Mouse (Mus musculus) left cerebral cortex, postnatal 4 days (tissue): ENCODE results near the gene Traf1. TPM values are rescaled to one million over a fixed set of nuclear protein-coding genes. Genes with fewer than 3 reads are reported as not detected.

Experiments used
- DNase-seq: peaks from one replicate; pipeline ENCODE4 v3.0.0-alpha.2; 2022
- intact Hi-C: fragments of 180-260 bp; cut with DNase I; formaldehyde crosslinking; loops from one replicate; pipeline ENCODE4 v1.15.1; 2025
- total RNA-seq, 2 experiments: library from RNA; stranded (reverse); gene quantifications; 2 replicates each; pipeline ENCODE4 v1.2.3; 2021

The Traf1 gene
- total RNA-seq, 2 experiments from 2014 or later = 1.1 to 2.6 TPM

GRCm38 (mm10) chr2:34969166-34969565, 7.6 kb upstream of the Traf1 start:
- DNase-seq = peak; percentile 45
- intact Hi-C loops = no loop called here

DNA sequence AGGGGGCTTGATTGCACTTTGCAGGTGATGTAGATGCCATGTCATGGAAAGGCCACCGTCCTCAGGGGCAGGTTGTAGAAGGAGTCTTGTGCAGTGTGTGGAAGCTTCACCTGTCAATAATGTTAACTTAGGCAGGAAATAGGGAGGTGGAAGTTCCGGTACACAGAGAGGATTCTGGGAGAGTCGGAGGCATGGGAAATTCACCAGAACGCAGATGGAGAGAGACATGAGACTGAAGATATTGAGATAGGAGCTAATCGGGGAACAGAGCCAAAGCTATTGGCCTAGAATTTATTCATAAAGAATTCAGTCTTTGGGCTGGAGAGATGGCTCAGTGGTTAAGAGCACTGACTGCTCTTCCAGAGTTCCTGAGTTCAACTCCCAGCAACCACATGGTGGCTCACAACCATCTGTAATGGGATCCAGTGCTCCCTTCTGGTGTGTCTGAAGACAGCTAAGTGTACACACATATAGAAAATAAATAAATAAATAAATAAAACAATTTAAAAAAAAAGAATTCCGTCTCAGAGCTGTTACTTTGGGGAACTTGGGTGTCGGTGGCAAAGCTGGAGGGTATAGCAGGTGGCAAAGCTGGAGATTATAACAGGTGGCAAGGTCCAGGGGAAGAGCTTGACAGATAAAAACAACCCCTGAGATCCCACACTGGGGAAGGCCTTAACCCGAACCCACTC, 4.8 kb upstream of the Traf1 start:
- intact Hi-C loops = no loop called here
- DNase-seq = no peak

- DNase-seq = no peak
- intact Hi-C loops = no loop called here
Measured at GRCm38 (mm10) chr2:34965806-34966205, 4.2 kb upstream of the Traf1 start.

- intact Hi-C loops = no loop called here
- no peak for DNase-seq
Measured at GRCm38 (mm10) chr2:34965293-34965692, 3.7 kb upstream of the Traf1 start.

DNA sequence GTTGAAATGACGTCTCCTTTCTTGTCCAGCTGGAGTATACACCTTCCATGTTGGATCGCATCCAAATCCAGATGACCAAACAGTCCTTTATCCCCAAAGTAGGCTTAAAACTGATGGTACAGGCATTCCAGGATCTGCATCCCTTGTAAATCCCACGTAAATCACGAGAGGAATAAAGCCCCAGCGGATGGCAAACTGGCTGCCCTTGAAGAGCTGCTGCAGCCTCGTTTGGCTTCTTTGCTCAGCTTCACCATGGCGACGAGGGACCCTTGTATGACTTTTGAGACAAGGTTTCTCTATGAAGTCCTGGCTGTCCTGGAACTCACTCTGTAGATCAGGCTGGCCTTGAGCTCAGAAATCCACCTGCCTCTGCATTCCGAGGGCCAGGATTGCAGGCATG, 3.1 kb upstream of the Traf1 start:
- intact Hi-C loops = no loop called here
- DNase-seq = no peak

DNA sequence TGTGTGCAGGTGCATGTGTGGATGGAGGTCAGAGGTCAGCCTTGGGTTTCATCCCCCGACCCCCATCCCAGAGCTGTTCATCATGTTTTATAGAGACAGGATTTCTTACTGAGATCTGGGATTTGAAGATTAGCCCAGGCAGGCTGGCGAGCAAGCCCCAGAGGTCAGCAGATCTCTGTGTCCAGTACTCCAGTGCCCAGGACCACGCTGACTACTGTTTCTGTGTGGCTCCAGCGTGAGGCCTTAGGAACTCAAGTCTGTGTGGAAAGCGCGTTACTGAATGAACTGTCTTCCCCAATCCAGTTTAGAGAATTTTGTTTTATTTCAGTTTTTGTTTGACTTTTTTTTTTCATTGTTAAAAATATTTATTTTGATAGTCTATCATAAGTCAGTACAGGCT, 2.7 kb upstream of the Traf1 start:
- intact Hi-C loops = no loop called here
- DNase-seq = no peak

GRCm38 (mm10) chr2:34963371-34963956, 1.9 kb upstream of the Traf1 start:
- intact Hi-C loops = no loop called here
- no peak for DNase-seq

DNA sequence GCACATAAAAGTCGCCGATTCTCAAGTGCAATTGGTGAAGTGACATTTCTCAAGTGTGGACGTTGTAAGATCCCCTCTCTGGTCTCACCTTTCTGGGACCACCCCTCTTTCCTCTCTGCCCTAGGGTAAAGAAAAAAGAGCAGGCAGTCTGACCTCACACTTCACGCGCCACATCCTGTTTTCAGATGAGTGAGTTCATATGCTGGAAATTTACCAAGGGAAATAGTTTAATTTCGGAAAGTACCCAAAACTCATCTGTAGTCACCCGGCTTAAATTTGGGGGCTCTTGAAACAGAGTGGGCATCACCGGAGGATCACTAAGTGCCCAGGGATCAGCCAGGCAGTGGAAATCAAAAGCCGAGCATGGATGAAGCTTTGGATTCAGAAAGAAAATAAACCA, 1.3 kb upstream of the Traf1 start:
- intact Hi-C loops = no loop called here
- no peak for DNase-seq

- DNase-seq = no peak
- intact Hi-C loops = no loop called here
Measured at GRCm38 (mm10) chr2:34962211-34962610, 639 bp upstream of the Traf1 start.

DNA sequence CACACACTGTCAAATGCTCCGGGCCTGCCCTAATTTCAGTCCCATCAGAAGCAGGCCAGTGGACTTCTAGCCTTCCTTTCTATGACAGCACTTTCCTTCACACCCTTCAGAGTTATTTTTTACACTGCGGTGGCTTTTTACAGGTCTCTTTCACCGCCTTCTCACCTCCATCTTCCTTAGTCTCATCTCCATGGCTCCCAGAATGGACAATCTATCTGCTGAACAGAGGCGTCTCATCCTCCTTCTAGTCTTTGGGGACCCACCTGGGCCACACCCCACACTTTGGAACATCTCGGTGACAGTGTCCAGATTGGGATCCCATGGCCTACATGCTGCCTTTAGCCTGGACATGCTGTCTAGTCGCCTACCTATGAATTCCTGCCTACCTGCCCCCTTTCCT, 606 bp downstream of the Traf1 start:
- no peak for DNase-seq
- intact Hi-C loops = no loop called here

DNA sequence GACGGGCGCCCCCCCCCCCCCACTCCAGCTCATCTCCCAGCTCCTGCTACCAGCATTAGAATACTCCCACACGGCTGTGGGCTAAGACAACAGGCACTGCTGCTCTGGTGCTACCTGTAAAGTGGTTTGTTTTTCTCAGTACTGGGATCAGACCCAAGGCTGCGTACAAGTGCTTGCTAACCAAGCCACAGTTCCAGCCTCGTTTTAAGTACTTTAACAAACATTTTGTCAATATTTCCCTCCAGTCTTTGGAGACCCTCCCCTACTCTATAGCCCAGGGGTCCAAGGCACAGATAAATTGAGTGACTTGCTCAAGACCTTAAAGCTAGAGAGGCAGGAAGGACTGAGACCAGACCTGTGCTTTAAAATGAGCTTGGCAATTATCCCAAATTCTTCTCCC, 1.1 kb downstream of the Traf1 start:
- DNase-seq = no peak
- intact Hi-C loops = no loop called here

DNA sequence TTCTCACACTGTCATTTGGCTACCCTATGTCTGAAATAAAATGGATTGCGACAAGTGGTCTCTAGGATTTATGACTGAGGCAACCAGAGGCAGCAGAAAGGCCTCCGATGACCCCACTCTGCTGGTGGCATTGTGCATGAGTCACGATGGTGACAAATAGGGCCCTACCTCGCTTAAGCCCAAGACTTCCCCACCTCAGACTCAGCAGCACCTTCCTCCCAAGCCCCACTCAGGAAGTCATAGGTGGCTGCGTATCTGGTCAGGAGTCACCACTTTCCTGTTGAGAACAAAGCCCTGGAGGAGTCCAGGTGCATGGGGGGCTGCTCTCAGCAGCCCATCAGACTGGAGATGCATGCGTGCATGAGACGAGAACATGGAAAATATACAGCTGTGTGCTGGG, 3.0 kb downstream of the Traf1 start:
- intact Hi-C loops = no loop called here
- no peak for DNase-seq

DNA sequence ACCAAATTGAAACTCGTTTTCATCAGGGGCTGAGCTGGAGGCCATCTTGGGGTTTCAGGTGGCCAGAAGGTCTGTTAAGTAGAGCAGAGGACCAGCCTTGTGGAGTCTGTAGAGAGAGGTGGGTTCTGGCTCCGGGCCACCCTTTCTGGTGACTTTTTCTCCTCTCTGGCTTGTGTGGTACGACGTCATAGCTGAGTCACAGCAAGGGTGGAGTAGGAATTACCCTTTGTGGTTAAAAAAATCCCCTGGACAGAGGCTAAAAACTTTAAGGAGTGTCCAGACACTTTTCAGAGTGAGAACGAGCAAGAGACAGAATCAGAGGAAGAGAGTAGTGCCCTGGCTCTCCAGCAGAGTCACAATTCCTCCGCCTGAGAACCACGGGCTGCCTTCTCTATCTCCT, 3.5 kb downstream of the Traf1 start:
- intact Hi-C loops = no loop called here

DNA sequence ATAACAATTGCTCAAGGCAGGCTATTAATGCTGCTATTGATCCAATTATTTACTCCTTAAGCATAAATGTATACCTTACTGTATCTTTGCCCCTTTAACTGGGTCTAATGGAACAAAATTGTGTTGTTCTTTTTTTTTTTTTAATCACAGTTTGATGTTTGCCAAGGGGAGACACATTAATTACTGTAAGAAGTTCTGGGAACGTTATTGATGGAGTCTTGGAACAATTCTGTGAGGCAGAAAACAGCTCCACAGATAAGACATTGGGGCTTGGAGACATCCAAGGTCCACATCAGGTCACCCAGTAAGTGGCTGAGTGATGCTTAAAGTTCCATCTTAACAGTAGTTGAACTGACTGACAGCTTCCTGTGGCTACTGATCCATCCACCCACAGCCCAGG, 4.2 kb downstream of the Traf1 start:
- intact Hi-C loops = no loop called here
- no peak for DNase-seq

More for the DNA sequence above, 3.5 kb downstream of the Traf1 start:
- no peak for DNase-seq

DNA sequence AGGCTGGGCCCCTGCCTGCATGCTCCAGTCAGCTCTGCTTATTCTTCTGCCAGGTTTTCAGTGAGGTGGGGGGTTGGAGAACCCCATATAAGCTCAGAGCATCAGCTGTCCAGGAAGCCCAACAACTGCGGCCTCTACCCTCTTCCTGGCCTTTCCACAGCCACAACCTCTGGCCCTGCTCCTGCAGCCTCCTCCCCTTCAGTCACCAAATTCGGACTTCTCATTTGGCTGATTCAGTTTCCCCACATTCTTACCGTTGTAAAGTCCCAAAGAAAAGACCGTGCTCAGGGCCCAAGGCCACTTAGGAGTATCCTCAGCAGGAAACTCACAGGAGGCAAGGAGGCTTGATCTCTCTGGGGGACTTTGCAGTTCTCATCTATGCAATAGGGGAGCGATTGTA, 4.6 kb downstream of the Traf1 start:
- no peak for DNase-seq
- intact Hi-C loops = no loop called here

DNA sequence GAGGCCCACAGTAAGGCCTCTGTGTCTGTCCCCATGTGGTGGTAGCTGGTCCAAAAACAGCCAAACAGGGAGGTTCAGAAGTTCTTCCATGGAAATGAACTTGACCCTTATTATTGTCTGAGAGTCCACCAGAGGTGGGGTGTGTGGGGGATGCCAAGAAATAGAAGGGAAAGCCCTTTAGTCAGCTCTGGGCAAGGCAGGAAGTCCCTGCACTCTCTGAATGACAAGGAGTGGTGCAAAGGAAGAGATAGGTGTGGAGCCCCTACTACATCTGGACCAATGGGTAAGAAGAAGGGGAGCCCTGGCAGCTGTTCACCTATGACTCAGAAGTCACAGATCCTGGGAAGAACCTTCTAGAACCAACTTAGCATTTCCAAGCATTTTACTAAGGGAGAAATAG, 7.2 kb downstream of the Traf1 start:
- no peak for DNase-seq
- intact Hi-C loops = no loop called here

GRCm38 (mm10) chr2:34953547-34954116, 7.9 kb downstream of the Traf1 start:
- DNase-seq = no peak
- intact Hi-C loops = no loop called here

DNA sequence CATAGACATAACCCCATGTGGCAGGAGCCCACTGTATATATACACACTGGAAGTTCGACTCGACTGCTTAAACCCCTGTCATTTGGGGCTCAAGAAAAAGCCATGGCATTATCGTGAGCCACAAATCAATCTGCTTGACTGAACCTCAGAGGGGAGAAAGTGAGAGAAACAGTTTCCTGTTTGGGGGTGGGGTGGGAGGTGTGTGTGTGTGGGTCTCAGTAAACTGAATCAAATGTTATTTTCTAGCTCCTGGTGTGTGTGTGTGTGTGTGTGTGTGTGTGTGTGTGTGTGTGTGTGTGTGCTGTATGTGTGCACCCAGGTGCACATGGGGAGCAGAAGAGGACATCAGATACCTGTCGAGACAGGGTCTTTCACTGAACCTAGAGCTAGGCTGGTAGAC, 8.6 kb downstream of the Traf1 start:
- intact Hi-C loops = no loop called here
- DNase-seq = no peak

DNA sequence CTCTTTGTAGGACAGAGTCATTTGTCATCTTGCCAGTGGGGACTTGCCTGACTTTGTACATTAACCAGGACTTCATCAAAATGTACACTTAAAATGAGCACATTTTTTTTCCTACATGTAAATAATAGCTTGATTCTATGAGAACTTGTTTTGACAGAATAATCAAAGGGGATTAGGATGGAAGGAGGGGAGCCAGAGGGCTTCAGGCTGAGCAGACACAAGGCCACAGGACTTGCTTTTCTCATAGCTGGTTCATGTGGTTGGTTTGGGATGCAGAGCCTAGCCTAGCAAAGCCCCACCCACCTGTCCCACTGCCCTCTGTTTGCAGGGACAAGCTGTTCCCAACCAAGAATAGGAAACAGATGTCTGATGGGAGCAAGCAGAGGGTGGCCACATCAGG, 10.1 kb downstream of the Traf1 start:
- intact Hi-C loops = no loop called here
- no peak for DNase-seq

- intact Hi-C loops = no loop called here
- DNase-seq = no peak
Measured at GRCm38 (mm10) chr2:34948622-34949021, 12.9 kb downstream of the Traf1 start.

DNA sequence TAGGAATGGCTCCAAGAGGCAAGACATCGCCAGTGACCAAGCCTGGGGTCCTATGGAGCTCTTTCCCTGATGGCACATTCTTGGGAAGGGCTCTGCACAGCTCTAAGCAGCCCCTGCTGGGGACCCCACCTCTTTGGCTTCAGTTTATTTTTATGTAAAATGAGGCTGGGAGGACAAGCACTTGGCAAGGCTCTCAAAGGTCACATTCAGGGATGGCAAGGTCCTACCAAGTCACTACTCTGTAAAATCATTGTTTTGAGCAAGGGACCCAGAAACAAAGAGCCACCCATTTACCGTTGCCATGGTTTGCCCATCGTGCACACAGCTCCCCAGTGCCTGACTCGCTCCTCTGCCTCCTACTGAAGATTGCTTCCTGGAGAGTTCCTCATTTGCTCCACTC, 15.5 kb downstream of the Traf1 start:
- intact Hi-C loops = no loop called here
- no peak for DNase-seq

DNA sequence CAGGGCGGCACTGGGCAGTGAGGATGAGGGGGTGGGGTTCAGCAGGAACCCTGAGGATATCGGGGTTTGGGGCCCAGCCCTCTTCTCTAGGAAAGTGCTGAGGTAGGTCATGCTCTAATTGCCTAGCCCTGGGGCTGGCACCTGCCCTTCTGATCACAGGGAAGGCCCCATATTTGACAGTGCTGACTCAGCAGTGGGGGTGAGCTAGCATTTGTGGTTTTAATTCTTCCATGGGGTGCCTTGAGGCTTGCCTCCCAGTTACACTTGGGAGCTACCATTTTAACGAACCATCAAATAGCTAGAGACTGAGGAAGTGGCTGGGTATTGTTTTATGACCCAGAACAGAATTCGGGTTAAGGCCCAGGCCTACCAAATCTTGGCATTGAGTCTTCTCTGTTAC, 16.0 kb downstream of the Traf1 start:
- intact Hi-C loops = no loop called here
- no peak for DNase-seq

GRCm38 (mm10) chr2:34944761-34945160, 16.8 kb downstream of the Traf1 start:
- intact Hi-C loops = no loop called here
- DNase-seq = peak; percentile 22
